Mouse (Mus musculus) cerebellum, postnatal 10 days (tissue): ENCODE results near the gene Zbtb43.

ENCODE experiments used
- DNase-seq, 2 experiments: peaks; one replicate each; pipeline ENCODE4 v3.0.0; 2021; ENCODE audit warnings: mixed read lengths in 2 of 2

Gene Zbtb43

DNA sequence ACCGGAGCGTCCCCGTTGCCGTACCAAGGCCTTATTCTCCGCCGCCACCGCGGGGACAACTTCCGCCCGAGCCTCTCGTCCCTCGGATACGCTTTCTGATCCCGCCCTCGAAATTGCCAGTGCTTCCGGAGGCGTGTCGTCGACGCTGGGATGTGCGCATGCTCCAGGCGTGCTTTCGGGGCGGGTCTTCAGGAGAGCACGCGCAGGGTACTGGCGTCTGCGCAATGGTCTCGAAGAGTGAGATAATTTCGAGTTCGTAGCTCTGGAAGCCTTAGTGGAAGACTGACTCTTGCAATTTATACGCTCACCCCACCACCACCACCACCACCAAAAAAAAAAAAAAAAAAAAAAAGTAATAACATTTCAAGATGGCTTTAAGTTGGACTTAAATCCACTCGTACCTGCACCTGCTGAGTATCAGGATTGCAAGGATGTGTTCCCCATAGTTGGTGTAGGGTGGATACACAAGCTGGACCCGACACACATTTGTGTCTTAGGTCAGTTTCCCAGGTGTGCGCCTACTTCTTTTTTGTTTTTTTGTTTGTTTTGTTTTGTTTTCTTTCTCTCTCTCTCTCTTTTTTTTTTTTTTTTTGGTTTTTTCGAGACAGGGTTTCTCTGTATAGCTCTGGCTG lies at the start of gene Zbtb43:
TSS of gene Zbtb43 (minus strand) at position 94 of the 632 bp plus-strand sequence.
- peak; percentile 97 to 98 for DNase-seq

GRCm38 (mm10) chr2:33515856-33516255 lies 47.5 kb upstream of the Zbtb43 start:
- no peak for DNase-seq

GRCm38 (mm10) chr2:33515431-33515830 lies 47.1 kb upstream of the Zbtb43 start:
- DNase-seq: no peak

GRCm38 (mm10) chr2:33510791-33511190 lies 42.4 kb upstream of the Zbtb43 start:
- DNase-seq: no peak

- DNase-seq: no peak
Observed at GRCm38 (mm10) chr2:33502602-33503001, 34.2 kb upstream of the Zbtb43 start.

DNA sequence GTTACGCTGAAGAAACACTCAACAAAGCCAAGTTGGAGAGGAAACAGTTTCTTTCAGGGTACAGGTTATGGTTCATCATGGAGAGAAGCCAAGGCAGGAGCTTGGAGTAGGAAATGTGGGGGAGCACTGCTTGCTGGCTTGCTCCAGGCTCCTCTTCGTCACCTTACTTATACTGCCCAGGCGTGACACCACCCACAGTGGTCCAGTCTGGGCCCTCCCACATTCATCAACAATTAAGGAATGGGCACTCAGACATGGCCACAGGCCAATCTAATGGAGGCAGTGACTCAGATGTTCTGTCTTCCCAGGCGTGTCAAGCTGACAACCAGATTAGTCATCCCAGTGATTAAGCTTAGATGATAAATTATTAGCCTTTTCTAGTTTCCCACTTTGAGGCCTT lies 29.9 kb upstream of the Zbtb43 start:
- peak; percentile 38 to 55 for DNase-seq

DNA sequence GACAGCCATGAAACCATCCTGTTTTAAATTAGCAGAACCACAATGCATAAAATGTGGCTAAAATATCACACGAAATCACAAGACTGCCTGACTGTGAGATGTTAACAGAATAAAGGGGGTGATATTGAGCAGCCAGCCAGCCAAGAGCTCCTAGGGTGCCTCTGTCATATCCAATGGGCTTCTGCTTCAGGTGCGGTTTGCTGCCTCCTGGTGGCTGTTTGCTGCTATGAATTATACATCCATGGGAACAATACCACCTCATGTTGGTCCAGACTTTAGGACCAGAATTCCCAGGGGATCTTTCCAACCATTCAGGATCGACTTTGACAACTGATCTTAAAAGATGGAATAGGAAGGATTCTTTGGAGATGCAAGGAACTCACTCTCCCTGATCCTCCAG lies 27.3 kb upstream of the Zbtb43 start:
- peak in 1 of 2 experiments; percentile 26 for DNase-seq

- no peak for DNase-seq
Observed at GRCm38 (mm10) chr2:33492041-33492440, 23.7 kb upstream of the Zbtb43 start.

DNA sequence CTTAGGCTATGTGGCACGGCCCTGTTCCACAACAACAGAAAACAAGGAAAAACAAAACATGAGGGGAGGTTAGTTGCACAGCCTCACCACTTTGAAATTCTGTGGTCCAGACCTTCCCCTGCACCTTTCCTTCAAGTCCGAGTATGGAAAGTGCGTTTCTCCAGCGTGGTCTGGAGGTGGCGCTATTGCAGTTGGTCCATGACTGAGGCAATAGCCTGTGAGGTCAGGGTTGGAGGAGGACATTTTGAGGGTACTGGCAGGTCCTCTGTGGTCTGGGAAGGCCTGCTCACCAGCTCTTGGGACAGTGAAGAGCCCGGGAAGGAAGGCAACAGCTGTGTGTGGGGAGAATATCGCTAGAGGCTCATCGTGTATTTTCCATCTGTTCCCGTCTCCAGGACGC lies 21.2 kb upstream of the Zbtb43 start:
- peak; percentile 60 to 76 for DNase-seq

DNA sequence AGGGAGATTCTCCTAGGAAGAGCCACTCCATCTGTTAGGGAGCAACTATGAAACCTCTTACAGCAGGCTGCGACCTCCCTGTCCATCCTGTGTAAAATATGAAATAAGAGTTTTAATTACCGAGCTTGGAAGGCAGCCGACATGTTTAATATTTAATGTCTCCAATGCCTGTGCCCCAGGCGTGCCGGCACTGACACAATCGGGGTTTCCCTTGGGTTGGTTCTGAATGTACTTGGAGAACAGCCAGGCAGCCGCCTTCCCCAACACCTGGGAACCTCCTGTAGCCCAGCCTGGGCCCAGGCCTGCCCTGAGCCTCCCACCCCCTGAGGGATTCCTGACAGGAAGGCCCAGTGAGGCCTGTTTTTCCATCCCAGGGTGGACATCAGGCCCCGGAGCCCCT lies 19.0 kb upstream of the Zbtb43 start:
- peak; percentile 28 to 36 for DNase-seq

- DNase-seq: peak; percentile 91 to 95
Observed at GRCm38 (mm10) chr2:33486866-33487265, 18.5 kb upstream of the Zbtb43 start.

GRCm38 (mm10) chr2:33477961-33478755 lies 9.8 kb upstream of the Zbtb43 start:
- DNase-seq: no peak

DNA sequence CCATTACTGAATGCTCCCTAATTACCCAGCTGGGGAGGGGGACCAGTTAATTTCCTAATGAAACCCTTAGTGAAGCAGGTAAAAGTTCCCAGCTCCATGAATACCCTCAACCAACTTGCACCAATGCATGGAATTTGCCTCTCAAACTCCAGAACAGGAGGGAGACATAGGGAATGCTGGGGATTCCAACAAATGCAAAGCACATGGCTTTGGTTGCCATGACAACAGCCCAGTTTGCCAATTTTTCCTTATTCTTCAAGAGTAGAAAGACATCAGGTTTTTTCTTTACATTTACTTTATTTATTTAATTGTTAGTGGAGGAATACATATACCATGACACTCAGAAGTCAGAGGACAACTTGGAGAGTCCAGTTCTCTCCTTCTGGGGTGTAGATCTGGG lies 7.6 kb upstream of the Zbtb43 start:
- DNase-seq: peak; percentile 32 to 35

DNA sequence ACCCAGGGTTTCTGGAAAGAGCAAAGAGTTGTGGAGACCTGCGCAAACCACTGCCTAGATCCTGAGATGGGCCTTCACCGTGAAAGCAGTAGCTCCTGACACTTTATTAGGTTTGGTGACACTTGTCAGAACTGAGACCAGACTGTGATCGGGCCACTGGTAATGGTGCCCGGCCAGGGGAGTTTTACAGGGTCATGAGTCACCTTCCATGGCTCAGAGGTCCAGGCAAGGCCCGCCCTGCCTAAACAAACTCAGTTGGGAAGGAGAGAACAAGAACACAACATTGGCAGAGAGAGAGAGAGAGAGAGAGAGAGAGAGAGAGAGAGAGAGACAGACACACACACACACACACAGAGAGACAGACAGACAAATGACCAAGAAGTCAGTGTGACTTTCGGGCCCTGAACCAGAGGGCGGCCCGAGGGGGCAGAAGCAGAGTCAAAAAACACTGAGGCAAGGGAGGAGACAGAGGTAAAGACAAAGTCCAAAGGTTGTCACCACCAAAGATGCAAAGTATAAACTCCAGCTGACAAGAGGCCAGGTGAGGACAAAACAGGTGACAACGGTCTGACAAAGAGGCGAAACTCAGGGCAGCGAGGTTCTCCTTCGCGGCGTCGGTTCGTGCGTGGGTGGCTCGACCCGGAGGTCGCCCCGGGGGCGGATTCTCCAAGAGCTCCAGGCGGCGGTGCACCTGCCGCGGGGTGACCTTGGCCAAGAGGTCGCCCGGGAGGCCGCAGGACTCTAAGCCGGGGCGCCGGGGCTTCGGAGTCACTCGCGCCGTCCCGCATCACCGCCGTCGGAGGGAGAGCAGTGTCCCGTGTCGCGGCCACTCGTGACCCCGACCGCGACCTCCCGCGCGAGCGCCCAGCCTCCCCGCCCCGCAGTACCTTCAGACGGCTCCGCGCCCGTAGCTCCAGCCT lies 553 bp downstream of the Zbtb43 start:
- no peak for DNase-seq

- peak in 1 of 2 experiments; percentile 37 for DNase-seq
Observed at GRCm38 (mm10) chr2:33465966-33466365, 2.4 kb downstream of the Zbtb43 start.

DNA sequence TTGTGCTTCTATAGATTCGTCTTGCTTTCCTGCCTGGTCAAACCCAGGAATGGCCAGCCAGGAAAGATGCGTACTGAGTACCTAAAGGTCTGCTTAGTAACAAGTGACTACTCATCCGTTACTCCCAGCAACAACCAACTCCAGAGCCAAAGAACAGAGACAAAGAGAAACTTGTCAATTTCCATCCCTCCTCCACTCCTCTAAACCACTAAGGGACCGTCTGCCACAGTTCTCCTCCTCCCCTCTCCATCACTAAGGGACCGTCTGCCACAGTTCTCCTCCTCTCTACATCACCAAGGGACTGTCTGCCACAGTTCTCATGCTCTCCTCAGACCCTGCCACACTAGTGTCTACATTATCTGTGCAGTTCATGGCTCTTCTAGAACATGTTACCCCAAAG lies 3.1 kb downstream of the Zbtb43 start:
- no peak for DNase-seq

GRCm38 (mm10) chr2:33462066-33462465 lies 6.3 kb downstream of the Zbtb43 start:
- DNase-seq: no peak

GRCm38 (mm10) chr2:33461066-33461465 lies 7.3 kb downstream of the Zbtb43 start:
- DNase-seq: no peak

DNA sequence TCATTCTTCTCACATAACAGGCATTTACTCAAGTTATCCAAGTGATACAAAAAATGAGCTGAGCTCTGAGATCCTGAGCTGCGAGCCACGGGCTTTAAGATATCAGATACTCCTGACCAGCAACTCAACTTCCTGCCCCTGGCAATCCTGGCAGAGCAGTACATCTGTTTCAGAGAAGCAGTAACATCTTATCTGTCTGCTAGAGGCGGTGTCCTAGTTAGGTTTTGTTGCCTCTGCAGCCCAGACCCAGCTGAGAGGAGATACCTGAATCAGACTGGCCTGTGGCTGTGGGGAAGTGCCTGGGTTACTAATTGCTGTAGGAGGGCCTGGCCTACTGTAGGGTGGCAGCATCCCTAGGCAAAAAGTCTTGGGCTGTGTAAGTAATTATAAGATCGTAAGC lies 8.7 kb downstream of the Zbtb43 start:
- DNase-seq: no peak

DNA sequence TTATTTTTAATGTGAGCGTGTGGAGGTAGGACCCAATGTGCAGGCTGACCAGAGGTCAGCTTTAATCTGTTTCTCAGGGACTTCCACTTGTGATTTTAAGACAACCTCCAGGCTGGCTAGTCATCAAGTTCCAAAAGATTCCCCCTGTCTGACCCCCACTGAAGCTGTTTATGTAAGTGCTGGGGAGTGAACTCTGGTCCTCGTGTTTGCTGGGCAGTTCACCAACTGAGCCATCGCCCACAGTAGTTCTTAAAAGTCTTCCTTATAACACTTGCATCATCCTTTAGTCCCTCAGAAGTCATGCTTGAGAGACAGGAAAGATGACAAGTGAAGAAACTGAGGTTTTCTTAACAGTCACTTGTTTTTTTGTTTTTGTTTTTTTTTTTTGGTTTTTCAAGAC lies 11.7 kb downstream of the Zbtb43 start:
- DNase-seq: no peak

GRCm38 (mm10) chr2:33456242-33456641 lies 12.1 kb downstream of the Zbtb43 start:
- no peak for DNase-seq

DNA sequence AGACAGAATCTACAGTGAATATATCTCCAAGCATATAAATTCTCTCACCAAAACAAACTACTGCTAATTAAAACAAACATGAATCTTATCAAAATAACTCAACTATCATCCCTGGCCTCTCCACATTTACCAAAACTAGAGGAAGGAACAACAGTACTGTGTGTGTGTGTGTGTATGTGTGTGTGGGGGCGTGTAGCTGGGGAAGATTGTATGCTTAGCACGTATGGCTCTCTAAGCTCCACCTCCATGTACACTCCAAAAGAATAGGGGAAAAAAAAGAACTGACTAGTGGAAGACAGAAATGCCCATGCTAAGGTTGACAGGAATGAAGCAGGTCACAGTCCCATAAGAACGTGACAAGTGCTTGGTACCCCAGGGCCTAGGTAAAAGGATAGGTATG lies 13.0 kb downstream of the Zbtb43 start:
- DNase-seq: no peak

DNA sequence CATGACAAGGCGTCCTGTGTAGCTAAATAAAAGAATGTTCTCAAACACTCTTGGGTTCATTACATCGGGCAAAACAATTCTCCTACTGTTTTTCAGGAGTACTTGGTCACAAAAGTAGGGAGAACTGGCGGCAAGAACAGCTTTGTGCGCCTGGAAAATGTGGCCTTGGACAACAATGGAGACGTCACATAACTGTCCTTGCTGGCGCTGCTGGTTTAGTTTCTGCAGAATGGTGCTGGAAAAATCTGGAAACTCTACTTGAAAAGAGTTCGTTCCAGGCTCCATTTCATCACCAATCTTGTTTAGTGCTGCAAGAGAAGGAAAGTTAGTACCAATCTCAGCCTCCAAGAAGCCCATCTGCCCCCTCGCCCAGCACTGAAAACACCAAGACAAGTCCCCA lies 13.5 kb downstream of the Zbtb43 start:
- DNase-seq: no peak
